Mouse (Mus musculus): ENCODE measurements around the gene Gprin3.

- TF ChIP-seq CTCF (conservative IDR thresholded peaks at IDR 0.05; ENCODE audit: insufficient read depth, insufficient read length, low read depth, low read length) (no peak), POLR2A (IDR thresholded peaks at IDR 0.05; ENCODE audit: low read depth, low read length) (no peak)
These were observed 25.3 kb upstream of the Gprin3 start for GRCm38 (mm10) chr6:59451348-59451747.
